Mouse (Mus musculus) right cerebral cortex, postnatal 10 days (tissue): Measurements from ENCODE around the gene Agap1.

ENCODE experiments used
- DNase-seq, 2 experiments: peaks; one replicate each; pipeline ENCODE4 v3.0.0; 2021; ENCODE audit warnings: low spot score in 2 of 2

Gene Agap1

DNA sequence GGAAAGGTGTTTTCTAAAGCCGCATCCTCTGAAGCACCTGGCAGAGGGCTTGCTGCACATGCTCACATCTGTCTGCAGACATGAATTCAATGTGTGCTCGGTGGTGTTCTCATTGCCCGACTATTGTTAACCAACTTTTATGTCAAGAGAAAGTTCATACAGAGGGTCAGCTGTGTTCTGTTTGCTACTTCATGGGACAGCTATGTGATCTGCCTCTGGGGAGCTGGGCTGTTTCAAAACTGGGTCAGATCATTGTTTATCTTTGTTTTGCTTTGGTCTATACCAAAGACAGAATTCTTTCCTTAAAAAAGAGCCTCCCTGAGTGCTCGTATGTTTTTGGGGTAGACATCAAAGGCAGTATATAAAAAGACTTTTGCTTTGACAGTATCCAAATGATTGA is 89.5 kb downstream of the Agap1 start:
- no peak for DNase-seq

GRCm38 (mm10) chr1:89545099-89545498 is 90.5 kb downstream of the Agap1 start:
- DNase-seq, result no peak

GRCm38 (mm10) chr1:89547525-89548504 is 93.2 kb downstream of the Agap1 start:
- no peak for DNase-seq

- peak; percentile 66 to 75 for DNase-seq
Observed at GRCm38 (mm10) chr1:89550061-89550869, 95.7 kb downstream of the Agap1 start.

GRCm38 (mm10) chr1:89552470-89552869 is 97.9 kb downstream of the Agap1 start:
- DNase-seq, result no peak

- no peak for DNase-seq
Observed at GRCm38 (mm10) chr1:89553791-89554190, 99.2 kb downstream of the Agap1 start.

DNA sequence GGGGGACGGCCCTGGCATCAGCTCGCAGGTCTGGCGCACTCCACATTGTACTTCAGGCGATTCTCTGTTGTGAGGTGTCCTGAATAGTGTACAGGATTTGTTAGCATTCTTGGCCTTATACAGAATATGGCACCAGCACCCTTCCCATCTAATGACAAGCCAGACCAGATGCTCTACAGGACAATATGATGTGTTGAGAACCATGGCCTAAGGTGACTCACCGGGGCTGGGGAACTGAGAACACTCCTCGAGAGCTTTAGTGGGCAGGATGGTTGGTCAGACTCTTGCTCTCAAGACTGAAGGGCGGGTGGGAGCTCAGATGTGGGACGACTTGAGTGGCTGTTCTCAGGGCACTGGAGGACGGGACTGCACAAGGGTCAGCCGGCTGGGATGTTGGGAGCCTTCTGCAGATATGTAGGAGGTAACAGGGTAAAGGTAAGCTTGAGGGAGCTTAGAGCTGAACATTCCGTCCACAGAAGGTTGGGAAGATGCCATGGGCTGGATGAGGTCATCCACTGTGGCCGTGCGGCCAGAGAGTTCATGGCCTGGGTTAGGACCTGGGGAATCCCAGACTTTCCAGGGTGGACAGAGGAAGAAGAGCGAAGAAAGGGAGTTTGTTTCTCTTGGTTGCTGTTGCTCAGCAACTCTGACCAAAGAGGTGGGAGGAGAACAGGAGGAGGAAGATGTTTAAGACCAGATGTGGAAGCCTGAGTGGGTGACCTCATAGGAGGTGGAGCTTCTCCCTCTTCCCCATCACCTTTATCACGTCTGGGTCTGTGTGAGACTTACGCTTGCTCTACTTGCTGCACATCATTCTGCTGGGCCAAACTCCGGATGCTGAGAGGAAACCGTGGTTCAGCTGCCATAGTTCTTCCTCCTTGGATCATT is 100.6 kb downstream of the Agap1 start:
- DNase-seq, result no peak

- no peak for DNase-seq
Observed at GRCm38 (mm10) chr1:89556006-89556405, 101.4 kb downstream of the Agap1 start.

DNA sequence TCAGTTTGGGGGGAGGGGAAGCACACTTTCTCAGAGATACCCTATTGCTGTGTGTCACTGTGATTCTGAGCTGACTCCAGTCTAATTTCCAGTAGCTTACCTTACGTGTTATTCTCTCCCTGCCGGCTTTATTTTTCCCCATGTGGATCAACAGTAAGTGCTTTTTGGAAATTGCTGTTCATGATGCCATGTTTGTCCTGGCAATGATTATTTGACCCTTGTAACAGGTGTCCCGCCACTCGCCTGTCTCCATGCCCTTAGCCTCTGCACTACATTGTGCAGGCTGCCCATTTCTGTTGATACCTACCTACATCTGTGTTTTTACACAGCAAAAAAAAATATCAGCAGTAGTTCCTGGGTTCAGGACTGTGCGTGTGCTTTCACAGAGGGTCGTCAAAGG is 102.8 kb downstream of the Agap1 start:
- no peak for DNase-seq

- DNase-seq, result no peak
Observed at GRCm38 (mm10) chr1:89558080-89558479, 103.5 kb downstream of the Agap1 start.

DNA sequence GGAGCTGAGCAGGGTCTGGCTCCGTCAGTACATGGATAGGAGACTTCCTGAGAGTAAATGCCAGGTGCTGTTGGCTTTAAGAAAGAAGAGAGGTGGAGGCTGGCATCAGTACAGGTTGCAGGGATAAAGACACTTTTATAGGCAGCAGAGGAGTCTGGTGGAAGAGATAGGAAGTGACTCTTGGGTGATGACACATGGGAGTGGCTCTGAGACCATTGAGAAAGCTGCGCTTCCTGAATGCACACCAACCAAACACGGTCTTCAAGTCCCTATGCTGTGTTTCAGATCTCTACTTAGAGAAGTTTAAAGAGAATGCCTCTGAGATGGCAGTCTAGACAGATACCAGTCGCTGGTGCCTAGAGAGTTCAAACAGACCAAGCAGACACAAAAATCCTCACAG is 108.8 kb downstream of the Agap1 start:
- no peak for DNase-seq

- no peak for DNase-seq
Observed at GRCm38 (mm10) chr1:89566578-89567488, 112.2 kb downstream of the Agap1 start.

DNA sequence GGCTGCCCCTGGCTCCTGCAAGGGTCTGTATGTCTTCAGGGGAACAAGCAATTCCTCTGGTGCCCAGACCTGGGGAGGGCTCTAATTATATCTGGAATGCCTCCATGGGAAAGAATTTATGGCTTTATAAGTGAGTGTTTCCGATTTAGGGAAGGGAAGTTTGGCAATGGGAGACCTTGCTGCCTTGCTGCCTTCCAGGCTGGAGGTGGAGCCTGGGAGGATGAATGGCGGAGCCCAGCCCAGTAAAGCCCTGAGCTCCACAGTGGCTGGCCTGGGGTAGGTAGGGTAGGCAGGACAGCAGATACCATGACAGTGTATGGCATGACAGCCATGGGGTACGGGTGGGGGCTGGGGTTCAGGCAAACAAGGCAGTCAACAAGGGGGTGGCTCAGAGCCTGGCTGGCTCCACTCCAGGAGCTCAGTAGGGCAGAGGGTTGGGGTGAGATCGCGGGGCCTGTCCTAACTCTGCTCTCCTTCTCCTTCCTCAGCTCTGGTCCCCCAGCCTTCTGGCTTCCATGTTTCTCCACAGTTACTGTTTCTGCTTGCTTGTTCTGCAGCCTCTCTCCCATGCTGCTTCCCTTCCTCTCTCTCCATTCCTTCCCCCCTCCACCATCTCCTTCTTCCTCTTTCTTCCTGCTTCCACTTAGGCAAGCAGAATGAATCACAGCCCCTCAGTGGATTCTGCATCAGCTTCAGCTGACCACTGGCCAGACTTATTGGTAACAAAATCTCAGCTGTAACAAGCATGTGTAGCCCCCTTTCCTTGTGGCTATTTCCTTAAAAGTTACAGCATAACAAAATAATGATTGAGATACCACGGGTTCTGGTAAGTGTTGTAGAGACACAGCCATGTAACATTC is 114.2 kb downstream of the Agap1 start:
- DNase-seq, result no peak

DNA sequence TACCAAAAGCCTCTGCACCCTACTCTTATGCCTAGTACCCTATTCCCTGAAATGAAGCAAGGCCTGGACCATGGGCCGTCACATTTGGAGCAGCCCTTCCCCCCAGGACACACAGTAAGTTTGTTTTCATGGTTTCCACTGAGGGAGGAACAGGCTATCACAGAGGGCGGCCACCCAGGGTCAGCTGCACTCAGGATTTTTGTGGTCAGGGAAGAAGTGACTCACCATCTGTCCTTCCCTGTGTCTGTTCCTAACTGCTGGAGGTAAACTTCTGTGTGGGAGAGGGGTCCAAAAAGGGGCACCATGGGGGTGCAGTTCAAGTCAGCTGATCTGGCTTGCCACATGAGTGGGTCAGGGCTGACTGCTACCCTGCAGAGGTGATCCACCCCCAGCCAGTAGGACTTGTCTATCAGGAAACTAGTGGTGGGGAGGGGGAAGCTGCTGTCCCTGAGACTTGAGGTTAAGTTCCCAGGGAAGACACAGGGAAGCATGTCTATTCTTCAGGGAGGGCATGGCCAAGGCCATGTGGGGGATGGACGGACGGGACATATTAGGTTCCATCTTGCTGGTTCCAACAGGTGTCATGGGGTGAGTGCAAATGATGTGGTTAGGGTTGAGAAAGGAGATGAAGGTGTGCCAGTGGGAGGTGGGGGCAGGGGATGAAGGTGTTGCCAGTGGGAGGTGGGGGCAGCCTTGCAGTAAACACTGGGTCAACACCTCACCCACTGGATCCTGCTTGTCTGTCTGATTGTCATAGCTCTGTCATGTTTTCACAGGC is 116.1 kb downstream of the Agap1 start:
- DNase-seq, result no peak

DNA sequence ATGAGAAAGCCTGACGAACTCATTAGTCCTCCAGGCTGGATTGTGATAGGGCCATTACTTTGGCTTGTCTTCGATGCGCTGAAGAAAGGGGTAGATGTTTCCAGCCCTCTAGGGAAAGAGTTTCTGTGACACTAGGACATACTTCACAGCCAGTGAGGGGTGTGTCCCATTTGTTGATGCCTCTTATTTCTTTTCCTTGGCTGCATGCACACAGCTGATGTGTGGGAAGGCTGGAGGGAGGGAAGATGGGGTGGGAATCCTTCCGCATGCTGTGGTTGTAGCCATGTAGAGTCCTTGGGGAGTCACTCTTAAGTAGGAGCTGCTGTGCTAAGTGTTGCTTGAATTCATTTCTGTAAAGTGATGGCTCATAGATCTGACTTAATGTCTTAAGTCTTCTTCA is 118.9 kb downstream of the Agap1 start:
- DNase-seq, result no peak

- no peak for DNase-seq
Observed at GRCm38 (mm10) chr1:89574941-89575890, 120.6 kb downstream of the Agap1 start.

DNA sequence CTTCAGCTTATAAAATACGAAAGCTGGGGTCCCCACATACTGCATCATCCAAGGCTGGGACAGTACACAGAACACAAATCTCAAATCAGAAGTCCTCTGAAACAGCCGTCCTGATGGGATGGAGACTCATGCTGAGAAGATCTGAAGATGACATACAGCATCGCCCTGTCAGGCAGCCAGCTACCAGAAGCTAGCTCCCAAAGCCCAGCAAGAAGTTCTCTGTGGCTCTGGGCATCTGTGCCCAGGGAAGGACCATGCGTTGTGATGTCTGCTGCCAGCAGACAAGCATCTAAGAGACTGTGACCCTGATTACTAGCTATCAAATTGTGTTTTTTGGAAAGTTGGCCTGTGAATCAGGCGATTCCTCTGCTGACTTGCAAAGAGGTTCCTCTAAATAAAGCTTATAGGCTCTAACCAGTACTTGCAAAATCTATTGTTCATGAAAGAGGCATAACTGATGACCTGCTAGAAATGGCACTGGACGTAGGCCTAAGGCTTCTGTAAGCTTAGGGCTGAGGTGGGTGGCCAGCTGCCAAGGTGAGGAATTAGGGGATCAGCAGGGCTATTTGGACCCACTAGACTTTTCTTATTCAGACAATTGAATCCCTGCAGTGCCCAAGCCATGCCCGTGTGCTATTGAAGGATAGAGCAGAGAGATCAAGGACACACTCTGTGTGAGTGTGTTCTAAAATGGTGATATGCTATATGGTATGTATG is 121.7 kb downstream of the Agap1 start:
- no peak for DNase-seq
